Mouse (Mus musculus): ENCODE data around the gene Clstn1. TPM values are rescaled to one million over a fixed set of nuclear protein-coding genes. Genes with fewer than 3 reads are reported as not detected.

The Clstn1 gene
- polyA plus RNA-seq, 1 experiment: 324 TPM

GRCm38 (mm10) chr4:149632670-149633307, 46.5 kb downstream of the Clstn1 start:
- DNase-seq: no peak
- H3K4me3 ChIP-seq (replicated peaks; ENCODE audit: insufficient read depth, low read depth, low read length): no peak overlapping the region
- no peaks in the 10 kb centered on the region for H3K27me3 ChIP-seq (ENCODE audit: control insufficient read depth, insufficient read depth, low read length)
- no peak for TF ChIP-seq CTCF (IDR thresholded peaks at IDR 0.05; ENCODE audit: borderline replicate concordance, insufficient read depth, low read depth, low read length)
- TF ChIP-seq POLR2A (IDR thresholded peaks at IDR 0.05; ENCODE audit: borderline replicate concordance, insufficient read depth, low read length): no peak
- no peak overlapping the region for H3K27ac ChIP-seq (ENCODE audit: insufficient read depth, low read length)
- H3K4me1 ChIP-seq (ENCODE audit: control insufficient read depth, insufficient read depth, low read length): peaks cover 6% of the 10 kb centered on the region; the same call in 1 of the 2 replicates
- 74% methylated on average over 9 of the region's 9 CpGs for WGBS

- no peak overlapping the region for H3K4me3 ChIP-seq (replicated peaks; ENCODE audit: insufficient read depth, low read depth, low read length)
- no peak for DNase-seq
- TF ChIP-seq POLR2A (IDR thresholded peaks at IDR 0.05; ENCODE audit: borderline replicate concordance, insufficient read depth, low read length) (no peak), CTCF (IDR thresholded peaks at IDR 0.05; ENCODE audit: borderline replicate concordance, insufficient read depth, low read depth, low read length) (no peak)
- H3K4me1 ChIP-seq (ENCODE audit: control insufficient read depth, insufficient read depth, low read length): no peaks in the 10 kb centered on the region
- no peak overlapping the region for H3K27ac ChIP-seq (ENCODE audit: insufficient read depth, low read length)
- H3K27me3 ChIP-seq (ENCODE audit: control insufficient read depth, insufficient read depth, low read length): no peaks in the 10 kb centered on the region
- 92% methylated on average over 1 of the region's 1 CpGs for WGBS
These were observed 47.9 kb downstream of the Clstn1 start for GRCm38 (mm10) chr4:149634157-149634556.

- WGBS: 94% methylated on average over 11 of the region's 11 CpGs
These were observed 48.7 kb downstream of the Clstn1 start for GRCm38 (mm10) chr4:149634966-149635365.

GRCm38 (mm10) chr4:149635915-149636415, 49.7 kb downstream of the Clstn1 start:
- H3K27ac ChIP-seq (ENCODE audit: insufficient read depth, low read length): no peak overlapping the region
- H3K4me3 ChIP-seq (replicated peaks; ENCODE audit: insufficient read depth, low read depth, low read length): no peak overlapping the region
- DNase-seq: no peak
- WGBS: 89% methylated on average over 8 of the region's 8 CpGs
- TF ChIP-seq CTCF (IDR thresholded peaks at IDR 0.05; ENCODE audit: borderline replicate concordance, insufficient read depth, low read depth, low read length) (no peak), POLR2A (IDR thresholded peaks at IDR 0.05; ENCODE audit: borderline replicate concordance, insufficient read depth, low read length) (no peak)
- H3K27me3 ChIP-seq (ENCODE audit: control insufficient read depth, insufficient read depth, low read length): no peaks in the 10 kb centered on the region
- H3K4me1 ChIP-seq (ENCODE audit: control insufficient read depth, insufficient read depth, low read length): no peaks in the 10 kb centered on the region

More at GRCm38 (mm10) chr4:149634966-149635365, 48.7 kb downstream of the Clstn1 start:
- Histone ChIP-seq H3K27ac (ENCODE audit: insufficient read depth, low read length) (no peak overlapping the region), H3K4me1 (ENCODE audit: control insufficient read depth, insufficient read depth, low read length) (no peaks in the 10 kb centered on the region), H3K27me3 (ENCODE audit: control insufficient read depth, insufficient read depth, low read length) (no peaks in the 10 kb centered on the region), H3K4me3 (replicated peaks; ENCODE audit: insufficient read depth, low read depth, low read length) (no peak overlapping the region)
- no peak for TF ChIP-seq CTCF (IDR thresholded peaks at IDR 0.05; ENCODE audit: borderline replicate concordance, insufficient read depth, low read depth, low read length)
- TF ChIP-seq POLR2A (IDR thresholded peaks at IDR 0.05; ENCODE audit: borderline replicate concordance, insufficient read depth, low read length): no peak
- no peak for DNase-seq

GRCm38 (mm10) chr4:149637942-149638341, 51.7 kb downstream of the Clstn1 start:
- DNase-seq: no peak
- Histone ChIP-seq H3K4me3 (replicated peaks; ENCODE audit: insufficient read depth, low read depth, low read length) (no peak overlapping the region), H3K27ac (ENCODE audit: insufficient read depth, low read length) (no peak overlapping the region), H3K27me3 (ENCODE audit: control insufficient read depth, insufficient read depth, low read length) (no peaks in the 10 kb centered on the region), H3K4me1 (ENCODE audit: control insufficient read depth, insufficient read depth, low read length) (no peaks in the 10 kb centered on the region)
- 68% methylated on average over 7 of the region's 7 CpGs for WGBS
- no peak for TF ChIP-seq POLR2A (IDR thresholded peaks at IDR 0.05; ENCODE audit: borderline replicate concordance, insufficient read depth, low read length)
- no peak for TF ChIP-seq CTCF (IDR thresholded peaks at IDR 0.05; ENCODE audit: borderline replicate concordance, insufficient read depth, low read depth, low read length)

- 56% methylated on average over 9 of the region's 9 CpGs for WGBS
- no peak overlapping the region for H3K27ac ChIP-seq (ENCODE audit: insufficient read depth, low read length)
- DNase-seq: no peak
- H3K4me3 ChIP-seq (replicated peaks; ENCODE audit: insufficient read depth, low read depth, low read length): no peak overlapping the region
- H3K27me3 ChIP-seq (ENCODE audit: control insufficient read depth, insufficient read depth, low read length): no peaks in the 10 kb centered on the region
- TF ChIP-seq POLR2A (IDR thresholded peaks at IDR 0.05; ENCODE audit: borderline replicate concordance, insufficient read depth, low read length) (no peak), CTCF (IDR thresholded peaks at IDR 0.05; ENCODE audit: borderline replicate concordance, insufficient read depth, low read depth, low read length) (no peak)
- no peaks in the 10 kb centered on the region for H3K4me1 ChIP-seq (ENCODE audit: control insufficient read depth, insufficient read depth, low read length)
These were observed 54.6 kb downstream of the Clstn1 start for GRCm38 (mm10) chr4:149640831-149641230.

GRCm38 (mm10) chr4:149641400-149641799, 55.1 kb downstream of the Clstn1 start:
- TF ChIP-seq CTCF (IDR thresholded peaks at IDR 0.05; ENCODE audit: borderline replicate concordance, insufficient read depth, low read depth, low read length): no peak
- TF ChIP-seq POLR2A (IDR thresholded peaks at IDR 0.05; ENCODE audit: borderline replicate concordance, insufficient read depth, low read length): no peak
- H3K27ac ChIP-seq (ENCODE audit: insufficient read depth, low read length): no peak overlapping the region
- DNase-seq: no peak
- WGBS: 84% methylated on average over 8 of the region's 8 CpGs
- H3K4me3 ChIP-seq (replicated peaks; ENCODE audit: insufficient read depth, low read depth, low read length): no peak overlapping the region
- H3K27me3 ChIP-seq (ENCODE audit: control insufficient read depth, insufficient read depth, low read length): no peaks in the 10 kb centered on the region
- H3K4me1 ChIP-seq (ENCODE audit: control insufficient read depth, insufficient read depth, low read length): no peaks in the 10 kb centered on the region

- no peak for DNase-seq
- TF ChIP-seq POLR2A (IDR thresholded peaks at IDR 0.05; ENCODE audit: borderline replicate concordance, insufficient read depth, low read length) (no peak), CTCF (IDR thresholded peaks at IDR 0.05; ENCODE audit: borderline replicate concordance, insufficient read depth, low read depth, low read length) (no peak)
- H3K27me3 ChIP-seq (ENCODE audit: control insufficient read depth, insufficient read depth, low read length): no peaks in the 10 kb centered on the region
- H3K27ac ChIP-seq (ENCODE audit: insufficient read depth, low read length): no peak overlapping the region
- no peaks in the 10 kb centered on the region for H3K4me1 ChIP-seq (ENCODE audit: control insufficient read depth, insufficient read depth, low read length)
- H3K4me3 ChIP-seq (replicated peaks; ENCODE audit: insufficient read depth, low read depth, low read length): no peak overlapping the region
- WGBS: 86% methylated on average over 5 of the region's 5 CpGs
These were observed 55.7 kb downstream of the Clstn1 start for GRCm38 (mm10) chr4:149641956-149642355.

Measured in cerebellum, adult 2 months (tissue).